Mouse (Mus musculus) E14TG2a.4 (cell line): ENCODE results near the gene C4b.

ENCODE experiments used
- CTCF ChIP-seq: conservative IDR thresholded peaks from 2 replicates; pipeline ENCODE4 v1.5.1; 2014; ENCODE audit warnings: low read length
- NANOG ChIP-seq: IDR thresholded peaks from 2 replicates; pipeline ENCODE4 v1.6.1; 2014; ENCODE audit warnings: borderline replicate concordance, low read length, mixed read lengths
- POU5F1 ChIP-seq: IDR thresholded peaks from 2 replicates; pipeline ENCODE4 v1.6.1; 2014; ENCODE audit warnings: low read length, borderline replicate concordance

DNA sequence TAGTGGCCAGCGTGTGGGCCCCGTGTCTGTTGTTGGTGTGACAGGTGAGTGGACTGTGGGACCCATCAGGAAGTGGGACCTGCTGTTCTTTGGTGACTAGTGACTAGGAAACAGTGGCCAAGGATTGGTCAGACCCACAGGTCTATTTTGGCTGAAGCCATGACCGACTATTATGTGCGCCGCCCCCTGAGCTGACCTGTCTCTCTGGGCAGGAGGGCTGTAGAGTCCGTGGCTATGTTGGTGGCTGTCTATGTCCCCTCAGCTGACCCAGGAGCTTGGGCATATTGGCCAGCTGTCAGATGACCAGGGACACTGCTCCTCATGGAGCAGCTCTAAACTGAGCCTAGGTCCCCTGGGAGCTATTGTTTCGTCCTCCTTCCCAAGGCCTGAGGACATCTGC lies 54.8 kb downstream of the C4b start:
- TF ChIP-seq CTCF, result no peak
- no peak for TF ChIP-seq POU5F1
- TF ChIP-seq NANOG, result no peak
